Mouse (Mus musculus) MN1 (cell line): ENCODE measurements around the gene Gm11027.
"Not testable (repeated sequence)": the region's sequence is repeated elsewhere in the genome, so short reads cannot be mapped to it uniquely, and the experiment has no call there.

ENCODE experiments used
- DNase-seq: peaks from one replicate; pipeline ENCODE4 v3.0.0-alpha.2; 2016; ENCODE audit warnings: low spot score

The Gm11027 gene

GRCm38 (mm10) chr12:116275086-116275485 is at the start of gene Gm11027:
Gene Gm11027, plus strand, starts transcription at chr12:116275386.
- not testable (repeated sequence) for DNase-seq

GRCm38 (mm10) chr12:116226289-116227057 is 48.7 kb upstream of the Gm11027 start:
- DNase-seq: no peak

- no peak for DNase-seq
Measured at GRCm38 (mm10) chr12:116229451-116229850, 45.7 kb upstream of the Gm11027 start.

GRCm38 (mm10) chr12:116231612-116232011 is 43.6 kb upstream of the Gm11027 start:
- peak; percentile 21 for DNase-seq

- DNase-seq: no peak
Measured at GRCm38 (mm10) chr12:116232061-116232460, 43.1 kb upstream of the Gm11027 start.

GRCm38 (mm10) chr12:116235356-116235755 is 39.8 kb upstream of the Gm11027 start:
- no peak for DNase-seq

- no peak for DNase-seq
Measured at GRCm38 (mm10) chr12:116236658-116237057, 38.5 kb upstream of the Gm11027 start.

GRCm38 (mm10) chr12:116238370-116238769 is 36.8 kb upstream of the Gm11027 start:
- DNase-seq: no peak

GRCm38 (mm10) chr12:116238803-116239202 is 36.4 kb upstream of the Gm11027 start:
- no peak for DNase-seq

GRCm38 (mm10) chr12:116244601-116245000 is 30.6 kb upstream of the Gm11027 start:
- peak; percentile 9 for DNase-seq

GRCm38 (mm10) chr12:116254652-116255051 is 20.5 kb upstream of the Gm11027 start:
- DNase-seq: no peak

- DNase-seq: no peak
Measured at GRCm38 (mm10) chr12:116255636-116256035, 19.6 kb upstream of the Gm11027 start.

GRCm38 (mm10) chr12:116258321-116258720 is 16.9 kb upstream of the Gm11027 start:
- no peak for DNase-seq

- DNase-seq: peak; percentile 83
Measured at GRCm38 (mm10) chr12:116262555-116263341, 12.4 kb upstream of the Gm11027 start, which contains the start of gene Wdr60. Gene Wdr60, minus strand, starts transcription at chr12:116263022.

- peak; percentile 8 for DNase-seq
Measured at GRCm38 (mm10) chr12:116264756-116265155, 10.4 kb upstream of the Gm11027 start.

GRCm38 (mm10) chr12:116265275-116265674 is 9.9 kb upstream of the Gm11027 start:
- no peak for DNase-seq

GRCm38 (mm10) chr12:116269450-116269849 is 5.7 kb upstream of the Gm11027 start:
- no peak for DNase-seq

GRCm38 (mm10) chr12:116270538-116270937 is 4.6 kb upstream of the Gm11027 start:
- DNase-seq: no peak

- no peak for DNase-seq
Measured at GRCm38 (mm10) chr12:116271071-116271470, 4.1 kb upstream of the Gm11027 start.

- no peak for DNase-seq
Measured at GRCm38 (mm10) chr12:116273733-116274132, 1.5 kb upstream of the Gm11027 start.

- DNase-seq: no peak
Measured at GRCm38 (mm10) chr12:116275631-116276030, 445 bp downstream of the Gm11027 start.

- DNase-seq: no peak
Measured at GRCm38 (mm10) chr12:116276961-116277360, 1.8 kb downstream of the Gm11027 start.

GRCm38 (mm10) chr12:116278541-116278940 is 3.4 kb downstream of the Gm11027 start:
- DNase-seq: no peak
